Mouse (Mus musculus) bone marrow macrophage, adult 2 months (primary cell): ENCODE measurements around the gene Prss32. TPM values are rescaled to one million over a fixed set of nuclear protein-coding genes. Genes with fewer than 3 reads are reported as not detected.
A peak's percentile ranks its signal among the peaks of the same experiment; 100 is the strongest.

Source experiments
- H3K27ac ChIP-seq: 2 replicates; pipeline ENCODE4 v1.5.1; 2012; ENCODE audit warnings: low read depth, low read length; ENCODE audit not compliant: insufficient read depth
- H3K4me1 ChIP-seq: 2 replicates; pipeline ENCODE4 v1.6.1; 2012; ENCODE audit warnings: low read length; ENCODE audit not compliant: control insufficient read depth, insufficient read depth
- H3K4me3 ChIP-seq: 2 replicates; pipeline ENCODE4 v1.5.1; 2012; ENCODE audit warnings: mild to moderate bottlenecking, low read length, moderate library complexity; ENCODE audit not compliant: insufficient read depth
- CTCF ChIP-seq: IDR thresholded peaks from 2 replicates; pipeline ENCODE4 v1.5.1; 2012; ENCODE audit warnings: low read depth, mild to moderate bottlenecking, low read length, moderate library complexity
- POLR2A ChIP-seq: IDR thresholded peaks from 2 replicates; pipeline ENCODE4 v1.6.1; 2012; ENCODE audit warnings: mild to moderate bottlenecking, low read depth, low read length, borderline replicate concordance
- polyA plus RNA-seq: library from polyadenylated mRNA; stranded (reverse); fragments of >200 nt; gene quantifications from 2 replicates; pipeline ENCODE4 v1.2.4, GENCODE M21; 2012; ENCODE audit not compliant: missing spikeins, insufficient read depth, insufficient read length

The Prss32 gene
- polyA plus RNA-seq, 1 experiment, result not detected

GRCm38 (mm10) chr17:23815641-23816040, 28.0 kb upstream of the Prss32 start:
- Histone ChIP-seq H3K4me1 (no peaks in the 10 kb centered on the region), H3K4me3 (no peak overlapping the region), H3K27ac (no peak overlapping the region)
- no peak for TF ChIP-seq CTCF
- no peak for TF ChIP-seq POLR2A

- H3K27ac ChIP-seq, result no peak overlapping the region
- H3K4me1 ChIP-seq, result no peaks in the 10 kb centered on the region
- TF ChIP-seq POLR2A (no peak), CTCF (no peak)
- no peak overlapping the region for H3K4me3 ChIP-seq
Observed at GRCm38 (mm10) chr17:23818579-23818978, 25.1 kb upstream of the Prss32 start.

GRCm38 (mm10) chr17:23819235-23819634, 24.4 kb upstream of the Prss32 start:
- no peak overlapping the region for H3K27ac ChIP-seq
- H3K4me3 ChIP-seq, result no peak overlapping the region
- TF ChIP-seq CTCF (no peak), POLR2A (no peak)
- no peaks in the 10 kb centered on the region for H3K4me1 ChIP-seq

GRCm38 (mm10) chr17:23820731-23821130, 22.9 kb upstream of the Prss32 start:
- H3K4me3 ChIP-seq, result no peak overlapping the region
- H3K4me1 ChIP-seq, result no peaks in the 10 kb centered on the region
- no peak overlapping the region for H3K27ac ChIP-seq
- no peak for TF ChIP-seq CTCF
- no peak for TF ChIP-seq POLR2A

- Histone ChIP-seq H3K27ac (no peak overlapping the region), H3K4me3 (no peak overlapping the region), H3K4me1 (no peaks in the 10 kb centered on the region)
- TF ChIP-seq POLR2A (no peak), CTCF (no peak)
Observed at GRCm38 (mm10) chr17:23822094-23822493, 21.6 kb upstream of the Prss32 start.

GRCm38 (mm10) chr17:23823018-23823417, 20.6 kb upstream of the Prss32 start:
- no peak overlapping the region for H3K4me3 ChIP-seq
- peaks cover 3% of the 10 kb centered on the region; the same call in 1 of the 2 replicates for H3K4me1 ChIP-seq
- TF ChIP-seq POLR2A (no peak), CTCF (no peak)
- H3K27ac ChIP-seq, result no peak overlapping the region

- no peak overlapping the region for H3K27ac ChIP-seq
- TF ChIP-seq CTCF (no peak), POLR2A (no peak)
- no peak overlapping the region for H3K4me3 ChIP-seq
- H3K4me1 ChIP-seq, result peaks cover 3% of the 10 kb centered on the region; the same call in 1 of the 2 replicates
Observed at GRCm38 (mm10) chr17:23823614-23824013, 20.0 kb upstream of the Prss32 start.

- H3K27ac ChIP-seq, result no peak overlapping the region
- TF ChIP-seq POLR2A, result no peak
- TF ChIP-seq CTCF, result no peak
- peaks cover 8% of the 10 kb centered on the region for H3K4me1 ChIP-seq
- H3K4me3 ChIP-seq, result no peak overlapping the region
Observed at GRCm38 (mm10) chr17:23825591-23825990, 18.1 kb upstream of the Prss32 start.

GRCm38 (mm10) chr17:23828271-23829001, 15.2 kb upstream of the Prss32 start:
- Histone ChIP-seq H3K4me1 (peaks cover 11% of the 10 kb centered on the region), H3K4me3 (peak overlapping the region; percentile 95), H3K27ac (0 out of 2 replicates have a peak overlapping the region, but pooled peaks have one; percentile 2)
- no peak for TF ChIP-seq CTCF
- TF ChIP-seq POLR2A, result no peak

- H3K4me1 ChIP-seq, result peaks cover 14% of the 10 kb centered on the region
- H3K4me3 ChIP-seq, result peak within 1 kb of the TSS; percentile 95
- TF ChIP-seq CTCF (peak; percentile 88), POLR2A (no peak)
- peak within 1 kb of the TSS; percentile 96 for H3K27ac ChIP-seq
Observed at GRCm38 (mm10) chr17:23829064-23829619, 14.5 kb upstream of the Prss32 start, which contains the start of gene Elob. Gene Elob (minus strand): TSS chr17:23829136.

- H3K4me3 ChIP-seq, result no peak overlapping the region
- H3K27ac ChIP-seq, result no peak overlapping the region
- TF ChIP-seq CTCF (no peak), POLR2A (no peak)
- peaks cover 14% of the 10 kb centered on the region for H3K4me1 ChIP-seq
Observed at GRCm38 (mm10) chr17:23831201-23831600, 12.5 kb upstream of the Prss32 start.
